Mouse (Mus musculus) testis, postnatal 10 days (tissue): ENCODE results near the gene Pgap2.

ENCODE experiments used
- DNase-seq: peaks from one replicate; pipeline ENCODE4 v3.0.0; 2021; ENCODE audit warnings: low spot score

Gene Pgap2

DNA sequence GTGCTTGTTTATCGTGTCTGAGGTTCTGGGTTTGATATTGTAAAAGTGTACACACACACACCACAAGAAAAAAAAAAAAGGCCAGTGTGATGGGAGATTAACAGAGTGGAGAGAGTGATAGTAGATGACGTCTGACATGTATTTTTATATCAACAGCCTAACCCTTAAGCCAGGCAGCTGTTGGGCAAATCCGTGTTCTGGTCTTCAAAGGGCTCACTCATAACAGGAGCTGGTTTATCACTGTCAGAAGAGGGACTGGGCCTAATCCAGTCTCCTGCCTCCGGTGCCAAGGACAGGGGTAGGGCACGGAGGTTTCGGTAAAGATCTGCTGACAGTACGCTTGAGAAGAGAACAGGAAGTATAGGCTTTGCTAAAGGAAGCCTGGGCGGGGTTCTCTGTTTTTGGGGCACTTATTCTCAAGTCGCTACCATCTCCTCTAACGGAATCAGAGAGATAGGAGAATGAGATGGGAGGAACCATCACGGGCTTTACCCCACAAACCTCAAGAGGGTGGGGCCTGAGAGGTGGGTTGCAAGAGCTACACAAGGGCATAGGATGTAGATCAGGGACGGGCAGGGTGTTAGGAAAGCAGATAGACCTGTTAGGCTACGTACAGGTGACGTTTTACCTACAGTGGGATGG is 56.5 kb downstream of the Pgap2 start:
- DNase-seq: no peak

DNA sequence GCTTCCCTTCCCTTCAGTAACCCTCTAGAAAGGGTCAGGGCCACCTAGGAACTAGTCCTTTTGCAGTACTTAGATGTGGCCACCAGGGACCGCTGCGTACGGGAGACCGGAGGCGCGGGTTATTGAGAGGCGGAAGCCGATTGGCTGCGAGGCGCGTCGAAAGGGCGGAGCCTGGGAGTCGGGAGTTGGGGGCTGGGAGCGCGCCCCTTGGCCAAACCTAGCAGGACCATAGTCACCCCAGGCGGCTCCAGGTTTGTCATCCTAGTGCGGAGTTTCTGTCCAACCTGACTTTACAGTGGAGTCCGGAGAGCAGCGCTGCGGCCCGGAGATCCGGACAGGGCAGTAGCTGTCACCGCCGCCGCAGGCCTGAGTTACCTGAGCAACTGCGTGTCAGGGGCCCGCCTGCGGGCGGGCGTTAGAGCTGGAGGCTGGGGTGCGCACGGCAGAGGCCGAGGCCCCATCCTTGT is 57.1 kb downstream of the Pgap2 start:
- peak; percentile 98 for DNase-seq

DNA sequence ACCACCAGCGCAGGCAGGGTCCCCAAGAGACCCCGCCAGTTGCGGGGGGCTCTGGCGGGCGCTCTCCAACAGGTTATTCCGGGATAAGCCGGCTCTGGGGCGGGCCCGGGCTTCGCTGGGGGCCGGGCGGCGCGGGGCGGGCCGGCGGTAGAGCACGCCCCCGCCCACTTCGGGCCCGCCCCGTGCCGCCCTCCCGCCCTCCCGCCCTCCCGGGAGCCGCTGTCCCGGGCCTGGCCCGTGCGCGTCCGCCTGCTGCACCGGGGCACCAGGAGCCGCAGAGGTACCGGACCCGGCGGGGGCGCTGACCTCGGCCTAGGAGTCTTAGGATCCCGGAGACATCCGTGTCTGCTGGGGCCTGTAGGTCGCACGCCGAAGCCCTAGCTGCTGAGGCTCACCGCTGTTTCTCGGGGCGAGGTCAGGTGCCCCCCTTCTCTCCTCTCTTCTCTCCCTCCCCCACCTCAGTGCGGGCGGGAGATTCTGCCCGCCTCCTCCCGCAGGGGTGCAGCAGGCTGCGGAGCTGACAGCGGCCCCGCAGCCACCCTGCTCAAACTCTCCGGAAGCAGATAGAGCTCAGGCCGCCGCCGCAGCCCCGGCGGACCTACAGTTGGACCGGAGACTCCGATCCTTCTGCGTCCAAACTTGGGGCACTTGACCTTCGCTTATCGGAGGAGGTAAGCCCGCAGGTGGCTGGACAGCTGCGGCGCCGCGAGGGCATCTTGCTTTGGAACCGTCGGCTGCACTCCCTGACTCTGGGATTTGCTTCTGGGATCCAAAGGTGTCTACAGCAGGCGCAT is 57.8 kb downstream of the Pgap2 start, which contains the start of gene Stim1:
TSS of gene Stim1 (plus strand) at position 206 of the 794 bp plus-strand sequence.
- DNase-seq: peak; percentile 78

DNA sequence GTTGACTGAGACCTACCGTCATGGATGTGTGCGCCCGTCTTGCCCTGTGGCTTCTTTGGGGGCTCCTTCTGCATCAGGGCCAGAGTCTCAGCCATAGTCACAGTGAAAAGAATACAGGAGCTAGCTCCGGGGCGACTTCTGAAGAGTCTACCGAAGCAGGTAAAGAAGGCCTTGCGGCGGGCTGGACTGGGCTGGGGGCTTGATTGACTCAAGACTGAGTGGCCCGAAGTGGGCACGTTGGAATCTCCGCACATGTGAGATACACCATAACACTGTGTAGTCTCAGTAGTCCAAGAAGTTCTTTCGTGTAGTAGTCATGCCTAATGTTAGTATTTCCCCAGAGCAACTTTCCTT is 58.4 kb downstream of the Pgap2 start:
- DNase-seq: no peak

DNA sequence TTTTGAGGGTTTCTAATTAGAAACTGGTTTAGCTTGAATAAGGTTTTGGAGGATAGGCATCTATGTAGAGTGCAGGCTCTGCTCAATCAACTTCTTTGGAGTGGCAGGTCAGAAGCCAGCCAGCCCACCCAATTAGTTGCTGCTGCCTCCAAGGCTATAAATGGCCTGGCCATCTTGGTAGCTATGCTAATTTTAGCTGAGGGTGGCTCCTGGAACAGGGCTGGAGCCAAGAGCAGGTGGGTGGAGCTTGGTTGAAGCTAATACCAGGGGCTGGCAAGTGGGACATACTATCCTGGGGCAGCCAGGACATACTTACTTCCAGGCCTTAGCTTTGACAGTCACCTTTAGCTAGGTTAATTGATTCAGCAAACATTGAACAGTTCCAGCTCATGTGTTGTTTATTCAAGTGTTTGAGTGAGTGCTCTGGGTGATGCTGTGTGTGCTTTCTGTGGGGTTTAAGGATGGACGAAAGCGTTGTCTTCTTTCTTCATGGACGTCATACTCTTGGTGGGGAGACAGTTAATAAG is 62.5 kb downstream of the Pgap2 start:
- no peak for DNase-seq

DNA sequence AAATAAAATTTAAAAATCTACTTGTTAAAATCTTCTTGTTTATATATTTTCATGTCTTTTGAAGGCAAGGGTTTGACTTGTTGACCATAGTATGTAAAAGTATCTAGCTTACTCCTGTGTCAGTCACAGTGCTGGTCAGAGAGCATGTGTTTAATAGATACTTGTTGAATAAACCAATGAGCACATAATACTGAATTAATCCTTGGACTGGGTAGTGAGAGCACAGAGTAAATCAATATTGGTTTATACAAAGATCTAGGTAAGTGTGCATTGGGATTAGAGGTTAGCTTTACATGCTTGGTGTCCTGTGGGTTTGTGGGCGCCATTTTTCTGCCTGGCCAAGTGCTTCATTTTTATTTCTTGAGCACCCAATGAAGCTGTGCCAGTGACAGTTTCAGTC is 71.4 kb downstream of the Pgap2 start:
- DNase-seq: no peak

DNA sequence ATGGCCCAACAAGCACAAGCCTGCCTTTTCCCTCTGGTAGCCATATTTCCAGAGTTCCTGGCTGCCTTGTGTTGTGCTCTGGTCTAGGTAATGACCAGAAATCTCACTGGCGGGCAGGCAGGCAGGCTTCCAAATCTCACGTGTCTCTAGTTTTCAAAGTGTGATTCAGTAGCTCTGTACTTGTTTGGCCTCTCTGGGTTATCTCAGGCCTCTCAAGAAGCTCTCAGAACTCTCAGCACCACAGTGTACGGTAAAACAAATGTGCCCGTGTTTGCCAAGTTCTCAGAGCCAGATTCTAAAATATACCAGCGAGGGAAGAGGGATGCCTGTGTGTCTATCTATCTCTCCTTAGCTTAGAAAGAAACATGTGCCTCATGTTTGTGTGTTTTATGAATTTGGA is 72.3 kb downstream of the Pgap2 start:
- peak; percentile 49 for DNase-seq
